ENCODE assay signal across 20 mouse cellular contexts in genomic region chr14:31658126-31658680, GRCm38 (mm10). TPM values are rescaled to one million over a fixed set of nuclear protein-coding genes. Genes with fewer than 3 reads are reported as not detected.
A peak's percentile ranks its signal among the peaks of the same experiment; 100 is the strongest.
DNase-seq lines count a peak whose midpoint lies in the region; ATAC-seq and TF ChIP-seq lines count a peak whose summit lies in the region.
"Had no signal": no experiment of that assay in that cellular context is flagged by ENCODE, and none has a peak within 500 bp of the region (broad histone marks: within the 10 kb centered on the region; RNA-seq: fewer than 3 reads in every experiment).

No protein-coding gene starts in this region.

- no peaks in the 10 kb centered on the region for H3K36me3 ChIP-seq in heart, embryonic 16.5 days (ENCODE audit: control insufficient read depth, insufficient read depth)
- no peaks in the 10 kb centered on the region for H3K36me3 ChIP-seq in limb, embryonic 10.5 days
- H3K36me3 ChIP-seq in lung, postnatal 0 days (ENCODE audit: insufficient read depth, low read length) = no peaks in the 10 kb centered on the region
- H3K36me3 ChIP-seq: forebrain, embryonic 12.5 days; limb, embryonic 12.5 days; midbrain, embryonic 13.5 days had no signal

- H3K4me2 ChIP-seq in heart, embryonic 16.5 days (ENCODE audit: low read depth, low read length) = no peak overlapping the region
- H3K4me2 ChIP-seq in lung, postnatal 0 days (replicated peaks; ENCODE audit: low read depth, low read length) = no peak overlapping the region
- H3K4me2 ChIP-seq: forebrain, embryonic 12.5 days; limb, embryonic 12.5 days; midbrain, embryonic 13.5 days had no signal

- peak; percentile 74 to 83 for DNase-seq in cerebellum, postnatal 10 days
- no peak for DNase-seq in cerebellum, adult 2 months
- no peak for DNase-seq in heart, adult 18-20 months
- peak; percentile 63 for DNase-seq in left cerebral cortex, postnatal 4 days
- no peak for DNase-seq in left cerebral cortex, adult 8-10 months (ENCODE audit: low spot score in 2 of 2)
- no peak for DNase-seq in limb, embryonic 10.5 days (ENCODE audit: low spot score)
- no peak for DNase-seq in lung, postnatal 0 days (ENCODE audit: low spot score)
- DNase-seq: kidney, adult 11 months; layer of hippocampus, postnatal 36 days; lung, adult 18-20 months; right cerebral cortex, postnatal 25 days had no signal

- TF ChIP-seq CTCF in cerebellum, adult 2 months (IDR thresholded peaks at IDR 0.05; ENCODE audit: borderline replicate concordance, insufficient read depth, low read depth, low read length) = no peak
- TF ChIP-seq CTCF in lung, postnatal 0 days (IDR thresholded peaks at IDR 0.05) = no peak

- no peak overlapping the region for H3K27ac ChIP-seq in cerebellum, adult 2 months (ENCODE audit: insufficient read depth, low read length)
- peak overlapping the region; percentile 94 for H3K27ac ChIP-seq in heart, embryonic 16.5 days (ENCODE audit: low read length)
- H3K27ac ChIP-seq in limb, embryonic 10.5 days = peak overlapping the region; percentile 48; the same call in 1 of the 2 replicates
- no peak overlapping the region for H3K27ac ChIP-seq in lung, postnatal 0 days (ENCODE audit: low read length)
- H3K27ac ChIP-seq: forebrain, embryonic 12.5 days; macrophage; midbrain, embryonic 13.5 days had no signal

- no peak for TF ChIP-seq EP300 in lung, postnatal 0 days (IDR thresholded peaks at IDR 0.05)

- no peak overlapping the region for H3K9ac ChIP-seq in heart, embryonic 16.5 days (ENCODE audit: low read length)
- no peak overlapping the region for H3K9ac ChIP-seq in lung, postnatal 0 days (replicated peaks; ENCODE audit: low read depth)
- H3K9ac ChIP-seq: forebrain, embryonic 12.5 days; limb, embryonic 12.5 days; midbrain, embryonic 13.5 days had no signal

- no peak overlapping the region for H3K4me3 ChIP-seq in cerebellum, adult 2 months (replicated peaks; ENCODE audit: insufficient read depth, low read depth, low read length)
- no peak overlapping the region for H3K4me3 ChIP-seq in heart, embryonic 16.5 days (ENCODE audit: low read length)
- no peak overlapping the region for H3K4me3 ChIP-seq in limb, embryonic 10.5 days
- no peak overlapping the region for H3K4me3 ChIP-seq in lung, postnatal 0 days (ENCODE audit: low read depth, low read length)
- H3K4me3 ChIP-seq: forebrain, embryonic 12.5 days; limb, embryonic 12.5 days; midbrain, embryonic 13.5 days had no signal

- no peaks in the 10 kb centered on the region for H3K9me3 ChIP-seq in heart, embryonic 16.5 days (replicated peaks; ENCODE audit: control insufficient read depth, low read length)
- no peaks in the 10 kb centered on the region for H3K9me3 ChIP-seq in limb, embryonic 10.5 days (replicated peaks)
- H3K9me3 ChIP-seq in lung, postnatal 0 days (ENCODE audit: low read length) = no peaks in the 10 kb centered on the region
- H3K9me3 ChIP-seq: forebrain, embryonic 12.5 days; limb, embryonic 12.5 days; midbrain, embryonic 13.5 days had no signal

- H3K4me1 ChIP-seq in cerebellum, adult 2 months (ENCODE audit: control insufficient read depth, insufficient read depth, low read length) = peaks cover 5% of the 10 kb centered on the region; the same call in 1 of the 2 replicates
- H3K4me1 ChIP-seq in heart, embryonic 16.5 days (ENCODE audit: control insufficient read depth, insufficient read depth, low read length) = peaks cover 37% of the 10 kb centered on the region
- H3K4me1 ChIP-seq in limb, embryonic 10.5 days = peaks cover 63% of the 10 kb centered on the region
- H3K4me1 ChIP-seq in lung, postnatal 0 days (ENCODE audit: insufficient read depth, low read depth, low read length) = peaks cover 16% of the 10 kb centered on the region

- no peaks in the 10 kb centered on the region for H3K27me3 ChIP-seq in cerebellum, adult 2 months (ENCODE audit: control insufficient read depth, insufficient read depth, low read length)
- H3K27me3 ChIP-seq in heart, embryonic 16.5 days (ENCODE audit: control insufficient read depth, insufficient read depth, low read length) = no peaks in the 10 kb centered on the region
- H3K27me3 ChIP-seq in limb, embryonic 10.5 days (ENCODE audit: low read depth, poor library complexity, severe bottlenecking) = no peaks in the 10 kb centered on the region
- H3K27me3 ChIP-seq in lung, postnatal 0 days (replicated peaks; ENCODE audit: insufficient read depth, low read length) = no peaks in the 10 kb centered on the region
- H3K27me3 ChIP-seq: forebrain, embryonic 12.5 days; limb, embryonic 12.5 days; midbrain, embryonic 13.5 days had no signal

- WGBS in cerebellum, adult 2 months = 70% methylated on average over 8 of the region's 8 CpGs
- WGBS in heart, embryonic 16.5 days = 84% methylated on average over 8 of the region's 8 CpGs
- 94% methylated on average over 8 of the region's 8 CpGs for WGBS in limb, embryonic 10.5 days
- WGBS in lung, postnatal 0 days = 89% methylated on average over 8 of the region's 8 CpGs

- ATAC-seq in heart, embryonic 16.5 days (replicated peaks; ENCODE audit: extremely low read depth, insufficient read depth, low FRiP score) = no peak
- ATAC-seq in lung, postnatal 0 days = no peak
- ATAC-seq: activated CD4-positive, CD25-positive, alpha-beta regulatory T cell, adult 4 months; midbrain, embryonic 13.5 days had no signal

- no peak for TF ChIP-seq POLR2A in cerebellum, adult 2 months (IDR thresholded peaks at IDR 0.05; ENCODE audit: borderline replicate concordance, insufficient read depth, low read length)

- intact Hi-C loops in left cerebral cortex, postnatal 4 days (cut with DNase I) = loop anchor here (5.0 to 10.0 kb wide), 3 partner anchors 134 to 417 kb away; no protein-coding TSS in a partner anchor

RNA-seq across cellular contexts. Expression of gene Hacl1, which starts 17.1 kb away (rescaled TPM):
- polyA plus RNA-seq in cerebellum, adult 2 months (2012; rRNA removed) = 15.9 and 19.8 TPM in 2 replicates
- polyA plus RNA-seq in heart, embryonic 16.5 days (2015; fragmentation: Nextera tagmentation; extraction: Ambion mirVana) = 9.8 and 14.3 TPM in 2 replicates
- 10 to 100 TPM; 10.9 to 11.5 TPM for total RNA-seq in heart, adult 18-20 months (2021)
- total RNA-seq in left cerebral cortex, postnatal 4 days (2021) = 1 to 10 TPM; 4.9 to 6.0 TPM
- total RNA-seq in left cerebral cortex, adult 8-10 months (2022) = 10 to 100 TPM in 2 of 4 experiments, 1 to 10 TPM in 2; 6.4 to 10.4 (median 9.8) TPM
- 6.1 and 9.4 TPM in 2 replicates for polyA plus RNA-seq in limb, embryonic 10.5 days (2016; fragmentation: Nextera tagmentation; extraction: Ambion mirVana)
- polyA plus RNA-seq in lung, postnatal 0 days (2015; fragmentation: Nextera tagmentation; extraction: Ambion mirVana) = 13.2 and 13.5 TPM in 2 replicates

RNA-seq across cellular contexts. Expression of gene Btd, which starts 17.4 kb away (rescaled TPM):
- polyA plus RNA-seq in cerebellum, adult 2 months (2012; rRNA removed) = 19.9 and 20.5 TPM in 2 replicates
- polyA plus RNA-seq in heart, embryonic 16.5 days (2015; fragmentation: Nextera tagmentation; extraction: Ambion mirVana) = 23.4 and 24.2 TPM in 2 replicates
- total RNA-seq in heart, adult 18-20 months (2021) = 10 to 100 TPM in 1 of 2 experiments, 1 to 10 TPM in 1; 7.8 to 13.2 TPM
- 1 to 10 TPM; 9.5 to 10.0 TPM for total RNA-seq in left cerebral cortex, postnatal 4 days (2021)
- 10 to 100 TPM; 10.5 to 13.9 (median 11.4) TPM for total RNA-seq in left cerebral cortex, adult 8-10 months (2022)
- 12.1 and 16.3 TPM in 2 replicates for polyA plus RNA-seq in limb, embryonic 10.5 days (2016; fragmentation: Nextera tagmentation; extraction: Ambion mirVana)
- 27.8 and 28.2 TPM in 2 replicates for polyA plus RNA-seq in lung, postnatal 0 days (2015; fragmentation: Nextera tagmentation; extraction: Ambion mirVana)

RNA-seq across cellular contexts. Expression of gene Gm49387, which starts 17.5 kb away (rescaled TPM):
- polyA plus RNA-seq in cerebellum, adult 2 months (2012; rRNA removed) = not detected in 2 replicates
- 0.87 and 4.3 TPM in 2 replicates for polyA plus RNA-seq in heart, embryonic 16.5 days (2015; fragmentation: Nextera tagmentation; extraction: Ambion mirVana)
- total RNA-seq in heart, adult 18-20 months (2021) = 1 to 10 TPM in 1 of 2 experiments, not detected in 1; 2.1 TPM
- total RNA-seq in left cerebral cortex, postnatal 4 days (2021) = not detected
- not detected for total RNA-seq in left cerebral cortex, adult 8-10 months (2022)
- 0.36 and 0.50 TPM in 2 replicates for polyA plus RNA-seq in limb, embryonic 10.5 days (2016; fragmentation: Nextera tagmentation; extraction: Ambion mirVana)
- 1.7 and 1.9 TPM in 2 replicates for polyA plus RNA-seq in lung, postnatal 0 days (2015; fragmentation: Nextera tagmentation; extraction: Ambion mirVana)
- total RNA-seq: adrenal gland, postnatal 4 days; layer of hippocampus, postnatal 36 days had no signal
- polyA plus RNA-seq: activated CD4-positive, CD25-positive, alpha-beta regulatory T cell, adult 4 months; gonadal fat pad, adult 2 months; limb, embryonic 12.5 days; macrophage; midbrain, embryonic 13.5 days; neural tube, embryonic 11.5 days had no signal

Comparison
In these comparisons a context has a peak if more than half of its experiments do, and no peak if none do; other contexts are left out.
1. DNase-seq: peak in cerebellum, postnatal 10 days (2 of 2) and left cerebral cortex, postnatal 4 days (single experiment); none in cerebellum, adult 2 months (0 of 2), heart, adult 18-20 months (0 of 2), left cerebral cortex, adult 8-10 months (0 of 2), limb, embryonic 10.5 days (single experiment) and lung, postnatal 0 days (single experiment).
2. H3K27ac ChIP-seq: peak in heart, embryonic 16.5 days (single experiment) and limb, embryonic 10.5 days (single experiment); none in cerebellum, adult 2 months (single experiment) and lung, postnatal 0 days (single experiment).